10 mouse cellular contexts compared by ENCODE assay signal in the genomic region with DNA sequence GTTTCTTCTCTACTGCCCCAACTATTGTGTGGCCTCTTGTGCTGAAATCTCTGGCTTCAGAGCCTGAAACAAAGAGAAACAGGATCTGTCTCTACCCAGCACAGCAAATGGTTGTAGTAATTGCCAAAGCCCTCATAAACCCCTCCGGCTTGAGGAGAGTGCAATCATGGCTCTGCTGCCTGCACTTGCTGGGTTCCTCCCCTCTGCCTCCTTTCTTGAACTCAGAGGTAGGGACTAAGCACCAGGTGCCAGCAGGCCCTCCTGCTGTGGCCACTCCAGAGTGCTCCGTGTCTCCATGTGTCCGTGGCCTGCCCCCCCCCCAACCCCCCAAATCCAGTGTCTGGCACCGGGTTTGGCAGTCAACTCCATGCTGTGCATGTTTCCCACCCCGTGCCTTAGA. TPM values are rescaled to one million over a fixed set of nuclear protein-coding genes. Genes with fewer than 3 reads are reported as not detected.
DNase-seq lines count a peak whose midpoint lies in the region; ATAC-seq and TF ChIP-seq lines count a peak whose summit lies in the region.
"Had no signal": no experiment of that assay in that cellular context is flagged by ENCODE, and none has a peak within 500 bp of the region (broad histone marks: within the 10 kb centered on the region; RNA-seq: fewer than 3 reads in every experiment).

No protein-coding gene starts in this region.

- peaks cover 66% of the 10 kb centered on the region for H3K4me1 ChIP-seq in heart, embryonic 13.5 days
- peaks cover 87% of the 10 kb centered on the region for H3K4me1 ChIP-seq in E14TG2a.4 (replicated peaks; ENCODE audit: low read depth, low read length)
- peaks cover 55% of the 10 kb centered on the region for H3K4me1 ChIP-seq in forebrain, embryonic 12.5 days
- peaks cover 51% of the 10 kb centered on the region for H3K4me1 ChIP-seq in limb, embryonic 14.5 days (ENCODE audit: control insufficient read depth, insufficient read depth, low read length)

- DNase-seq in heart, adult 18-20 months: no peak
- no peak for DNase-seq in limb, embryonic 14.5 days (ENCODE audit: low spot score)
- DNase-seq in ovary, adult 18-20 months (ENCODE audit: low spot score): no peak
- DNase-seq in urinary bladder, adult 2 months (ENCODE audit: low spot score): no peak
- no peak for DNase-seq in T-cell, adult 2 months (ENCODE audit: low spot score)

- ATAC-seq in heart, embryonic 13.5 days (ENCODE audit: extremely low read depth, insufficient number of reproducible peaks, low FRiP score, low TSS enrichment): no peak
- peak; percentile 17; the same call in 1 of the 2 replicates for ATAC-seq in forebrain, embryonic 12.5 days (ENCODE audit: low FRiP score)
- peak; percentile 12 for ATAC-seq in limb, embryonic 14.5 days (ENCODE audit: low FRiP score, low read depth)
- ATAC-seq: inflammation-experienced regulatory T-cells, adult 6 months had no signal

- H3K27me3 ChIP-seq in heart, embryonic 13.5 days (replicated peaks): no peaks in the 10 kb centered on the region
- H3K27me3 ChIP-seq in E14TG2a.4 (ENCODE audit: insufficient read depth, low read length): no peaks in the 10 kb centered on the region
- H3K27me3 ChIP-seq in forebrain, embryonic 12.5 days: no peaks in the 10 kb centered on the region
- no peaks in the 10 kb centered on the region for H3K27me3 ChIP-seq in limb, embryonic 14.5 days (ENCODE audit: control insufficient read depth, insufficient read depth, low read length)

- no peaks in the 10 kb centered on the region for H3K9me3 ChIP-seq in heart, embryonic 13.5 days
- no peaks in the 10 kb centered on the region for H3K9me3 ChIP-seq in E14TG2a.4 (ENCODE audit: low read length)
- no peaks in the 10 kb centered on the region for H3K9me3 ChIP-seq in forebrain, embryonic 12.5 days
- H3K9me3 ChIP-seq in limb, embryonic 14.5 days (ENCODE audit: control insufficient read depth, low read length): no peaks in the 10 kb centered on the region

- H3K36me3 ChIP-seq in heart, embryonic 13.5 days: peaks cover 49% of the 10 kb centered on the region
- H3K36me3 ChIP-seq in E14TG2a.4 (ENCODE audit: insufficient read depth, low read length): peaks cover 65% of the 10 kb centered on the region
- peaks cover 44% of the 10 kb centered on the region for H3K36me3 ChIP-seq in forebrain, embryonic 12.5 days (replicated peaks)
- peaks cover 44% of the 10 kb centered on the region for H3K36me3 ChIP-seq in limb, embryonic 14.5 days (ENCODE audit: control insufficient read depth, insufficient read depth, low read length)

- TF ChIP-seq CTCF in E14TG2a.4 (conservative IDR thresholded peaks at IDR 0.05; ENCODE audit: low read length): no peak

- H3K4me2 ChIP-seq in heart, embryonic 13.5 days: no peak overlapping the region
- H3K4me2 ChIP-seq in forebrain, embryonic 12.5 days: no peak overlapping the region
- peak overlapping the region; percentile 17; the same call in 1 of the 2 replicates for H3K4me2 ChIP-seq in limb, embryonic 14.5 days (replicated peaks; ENCODE audit: low read depth, low read length, severe bottlenecking)

- H3K27ac ChIP-seq in heart, embryonic 13.5 days (replicated peaks): peak overlapping the region; percentile 93
- peak overlapping the region; percentile 90 for H3K27ac ChIP-seq in forebrain, embryonic 12.5 days
- H3K27ac ChIP-seq in limb, embryonic 14.5 days (replicated peaks; ENCODE audit: low read depth, low read length): peak overlapping the region; percentile 79

- WGBS in heart, embryonic 13.5 days: 28% methylated on average over 5 of the region's 5 CpGs
- WGBS in forebrain, embryonic 12.5 days: 2% methylated on average over 5 of the region's 5 CpGs
- 6% methylated on average over 3 of the region's 5 CpGs for WGBS in limb, embryonic 14.5 days

- peak overlapping the region; percentile 67 for H3K9ac ChIP-seq in heart, embryonic 13.5 days
- peak overlapping the region; percentile 29; the same call in 1 of the 2 replicates for H3K9ac ChIP-seq in forebrain, embryonic 12.5 days
- peak overlapping the region; percentile 2; the same call in 1 of the 2 replicates for H3K9ac ChIP-seq in limb, embryonic 14.5 days (ENCODE audit: low read depth, low read length, severe bottlenecking)

- no peak for TF ChIP-seq POLR2A in limb, embryonic 14.5 days (IDR thresholded peaks at IDR 0.05; ENCODE audit: borderline replicate concordance, extremely low read depth, insufficient read depth, insufficient read length)

- H3K4me3 ChIP-seq in heart, embryonic 13.5 days: no peak overlapping the region
- peak overlapping the region; percentile 39 for H3K4me3 ChIP-seq in E14TG2a.4 (replicated peaks; ENCODE audit: low read length)
- no peak overlapping the region for H3K4me3 ChIP-seq in forebrain, embryonic 12.5 days (replicated peaks)
- no peak overlapping the region for H3K4me3 ChIP-seq in limb, embryonic 14.5 days (replicated peaks; ENCODE audit: low read length)

RNA-seq across cellular contexts. Expression of gene Cd164l2, which starts 14.6 kb away (rescaled TPM):
- 0.56 and 0.57 TPM in 2 replicates for polyA plus RNA-seq in heart, embryonic 13.5 days (2015; fragmentation: Nextera tagmentation; extraction: Ambion mirVana)
- not detected for total RNA-seq in heart, adult 18-20 months (2021)
- 0.47 and 0.50 TPM in 2 replicates for polyA plus RNA-seq in forebrain, embryonic 12.5 days (2016; fragmentation: Nextera tagmentation; extraction: Ambion mirVana)
- 3.2 and 3.4 TPM in 2 replicates for polyA plus RNA-seq in limb, embryonic 14.5 days (2012; rRNA removed)
- polyA plus RNA-seq in limb, embryonic 14.5 days (2014; fragmentation: Nextera tagmentation; extraction: Ambion mirVana): 4.9 and 6.3 TPM in 2 replicates
- polyA plus RNA-seq in urinary bladder, adult 2 months (2012; rRNA removed): 1.5 and 2.1 TPM in 2 replicates
- total RNA-seq: megakaryocyte-erythroid progenitor cell, adult 5-6 weeks had no signal
- polyA plus RNA-seq: inflammation-experienced regulatory T-cells, adult 6 months had no signal

RNA-seq across cellular contexts. Expression of gene Gpr3, which starts 15.0 kb away (rescaled TPM):
- polyA plus RNA-seq in heart, embryonic 13.5 days (2015; fragmentation: Nextera tagmentation; extraction: Ambion mirVana): 0.14 and 0.28 TPM in 2 replicates
- not detected for total RNA-seq in heart, adult 18-20 months (2021)
- 0.14 and 0.29 TPM in 2 replicates for polyA plus RNA-seq in forebrain, embryonic 12.5 days (2016; fragmentation: Nextera tagmentation; extraction: Ambion mirVana)
- polyA plus RNA-seq in limb, embryonic 14.5 days (2012; rRNA removed): 0.84 and 1.1 TPM in 2 replicates
- 0.22 TPM in 1 of 2 replicates, not detected in the other for polyA plus RNA-seq in limb, embryonic 14.5 days (2014; fragmentation: Nextera tagmentation; extraction: Ambion mirVana)
- polyA plus RNA-seq in urinary bladder, adult 2 months (2012; rRNA removed): 0.15 and 0.36 TPM in 2 replicates
- total RNA-seq: megakaryocyte-erythroid progenitor cell, adult 5-6 weeks had no signal
- polyA plus RNA-seq: inflammation-experienced regulatory T-cells, adult 6 months had no signal

RNA-seq across cellular contexts. Expression of gene Map3k6, which starts 43.3 kb away (rescaled TPM):
- 2.3 and 2.6 TPM in 2 replicates for polyA plus RNA-seq in heart, embryonic 13.5 days (2015; fragmentation: Nextera tagmentation; extraction: Ambion mirVana)
- total RNA-seq in heart, adult 18-20 months (2021): 10 to 100 TPM; 22.5 to 30.1 TPM
- 1.3 TPM in 2 replicates for polyA plus RNA-seq in forebrain, embryonic 12.5 days (2016; fragmentation: Nextera tagmentation; extraction: Ambion mirVana)
- polyA plus RNA-seq in limb, embryonic 14.5 days (2012; rRNA removed): 6.7 and 7.5 TPM in 2 replicates
- 9.4 and 10.4 TPM in 2 replicates for polyA plus RNA-seq in limb, embryonic 14.5 days (2014; fragmentation: Nextera tagmentation; extraction: Ambion mirVana)
- 23.8 and 24.2 TPM in 2 replicates for polyA plus RNA-seq in urinary bladder, adult 2 months (2012; rRNA removed)

Comparison
In these comparisons a context has a peak if more than half of its experiments do, and no peak if none do; other contexts are left out.
1. H3K9ac ChIP-seq: peak in every context shown above with its lines; median percentile 67 in heart, embryonic 13.5 days; 29 in forebrain, embryonic 12.5 days; 2 in limb, embryonic 14.5 days.